Mouse (Mus musculus) small intestine, adult 2 months (tissue): Measurements from ENCODE around the gene Gm49405.

Experiments used
- CTCF ChIP-seq: fragments of 200-500 bp; IDR thresholded peaks from 2 replicates; pipeline ENCODE4 v1.5.1; 2012; ENCODE audit warnings: low read depth, mild to moderate bottlenecking, control low read depth, inconsistent platforms, low read length, moderate library complexity, mixed read lengths; ENCODE audit not compliant: insufficient replicate concordance, insufficient read length; ENCODE audit errors: extremely low read depth
- POLR2A ChIP-seq: fragments of 200-500 bp; IDR thresholded peaks from 2 replicates; pipeline ENCODE4 v1.6.1; 2012; ENCODE audit warnings: low read depth, mild to moderate bottlenecking, control low read depth, inconsistent platforms, low read length, moderate library complexity

- peak; percentile 41; the same call in 1 of the 2 replicates for TF ChIP-seq CTCF
- TF ChIP-seq POLR2A = no peak
Observed at GRCm38 (mm10) chr19:4045966-4046865, 45.8 kb downstream of the Gm49405 start, which contains the start of gene Gstp2.
